Mouse (Mus musculus) thymus, postnatal 0 days (tissue): ENCODE measurements around the gene Psmd9. TPM values are rescaled to one million over a fixed set of nuclear protein-coding genes. Genes with fewer than 3 reads are reported as not detected.

Experiments
- DNase-seq: peaks from one replicate; pipeline ENCODE4 v3.0.0-alpha.2; 2015; ENCODE audit warnings: low spot score
- polyA plus RNA-seq: library from polyadenylated mRNA; unstranded; fragments of >200 nt; fragmentation: Nextera tagmentation; extraction: Ambion mirVana; gene quantifications from 2 replicates; pipeline ENCODE4 v1.2.1, GENCODE M21; 2015

Gene Psmd9
- polyA plus RNA-seq = 77.6 and 94.1 TPM in 2 replicates

DNA sequence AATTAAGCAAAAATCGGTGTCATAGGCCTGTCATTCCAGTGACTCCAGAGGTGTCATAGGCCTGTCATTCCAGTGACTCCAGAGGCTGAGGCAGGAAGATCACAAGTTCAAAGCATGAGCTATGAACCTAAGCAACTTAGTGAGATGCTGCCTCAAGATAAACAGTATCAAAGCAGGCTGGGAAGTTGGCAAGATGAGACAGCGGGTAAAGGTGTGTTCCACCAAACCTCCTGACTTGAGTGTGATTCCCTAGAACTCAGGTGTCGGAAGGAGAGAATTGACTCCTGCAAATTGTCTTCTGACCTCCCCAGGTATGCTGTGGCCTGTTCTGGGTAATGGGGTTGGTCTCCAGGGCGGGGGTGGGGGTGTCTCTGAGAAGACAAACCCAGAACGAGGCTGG is at the start of gene Psmd9:
Gene Psmd9 (plus strand): TSS at position 130 of the 400 bp plus-strand sequence.
- DNase-seq = no peak

- no peak for DNase-seq
Observed at GRCm38 (mm10) chr5:123120624-123121215, 48.5 kb upstream of the Psmd9 start.

- DNase-seq = peak; percentile 24
Observed at GRCm38 (mm10) chr5:123122181-123122580, 47.0 kb upstream of the Psmd9 start.

DNA sequence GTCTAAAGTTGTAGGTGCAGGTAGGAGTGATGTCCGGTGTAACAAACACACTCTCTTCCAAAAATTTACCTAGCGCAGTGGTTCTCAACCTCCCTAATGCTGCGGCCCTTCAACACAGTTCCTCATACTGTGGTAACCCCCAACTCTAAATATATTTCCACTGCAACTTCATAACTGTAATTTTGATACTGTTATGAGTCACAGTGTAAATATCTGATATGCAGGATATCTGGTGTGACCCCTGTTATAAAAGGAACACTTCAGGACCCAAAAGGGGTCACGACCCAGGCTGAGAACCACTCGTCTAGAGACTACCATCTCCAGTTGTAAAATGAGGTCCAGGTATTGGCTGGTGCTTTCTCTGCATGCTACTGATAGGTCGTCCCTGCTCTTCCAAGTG is 44.1 kb upstream of the Psmd9 start:
- no peak for DNase-seq

GRCm38 (mm10) chr5:123125638-123126406 is 43.4 kb upstream of the Psmd9 start:
- peak; percentile 65 for DNase-seq

- no peak for DNase-seq
Observed at GRCm38 (mm10) chr5:123127031-123127430, 42.2 kb upstream of the Psmd9 start.

- peak; percentile 89 for DNase-seq
Observed at GRCm38 (mm10) chr5:123128426-123129169, 40.6 kb upstream of the Psmd9 start.

GRCm38 (mm10) chr5:123129170-123129757 is 39.9 kb upstream of the Psmd9 start:
- no peak for DNase-seq

DNA sequence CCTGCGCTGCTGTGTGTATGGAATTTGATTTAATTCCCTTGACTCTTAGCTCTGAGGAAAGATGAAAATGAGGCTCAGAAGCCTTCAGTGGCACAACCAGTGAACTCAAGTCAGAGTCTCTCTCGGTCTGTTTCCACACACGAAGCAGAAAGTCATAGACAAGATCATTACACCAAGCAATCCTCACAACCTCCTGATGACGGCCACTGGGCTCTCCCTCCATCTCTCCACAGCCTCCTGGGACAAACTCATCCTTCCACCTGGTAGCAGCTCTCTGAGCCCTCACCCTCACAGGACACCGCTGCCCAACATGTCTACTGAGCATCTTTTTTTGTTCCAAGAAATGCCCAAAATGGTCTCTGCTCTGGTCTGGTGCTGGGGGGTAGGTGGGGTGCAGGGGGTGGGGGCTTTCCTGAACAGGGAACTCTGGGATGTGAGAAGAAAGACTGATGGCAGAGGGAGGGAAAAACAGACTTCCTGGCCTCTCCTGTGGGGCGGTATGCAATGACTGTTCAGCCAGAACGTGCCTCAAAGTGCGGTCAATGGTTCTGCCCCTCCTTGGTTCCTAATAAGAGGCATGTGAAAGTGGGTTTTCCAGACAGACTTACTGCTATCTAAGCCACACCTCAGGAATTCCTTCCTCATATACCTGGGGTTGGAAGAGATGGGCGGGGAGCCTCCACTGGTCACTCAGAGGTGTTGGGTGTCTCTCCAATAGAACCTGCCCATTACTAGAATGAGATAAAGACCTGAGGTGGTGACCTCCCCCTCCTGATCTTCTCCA is 39.0 kb upstream of the Psmd9 start:
- no peak for DNase-seq

DNA sequence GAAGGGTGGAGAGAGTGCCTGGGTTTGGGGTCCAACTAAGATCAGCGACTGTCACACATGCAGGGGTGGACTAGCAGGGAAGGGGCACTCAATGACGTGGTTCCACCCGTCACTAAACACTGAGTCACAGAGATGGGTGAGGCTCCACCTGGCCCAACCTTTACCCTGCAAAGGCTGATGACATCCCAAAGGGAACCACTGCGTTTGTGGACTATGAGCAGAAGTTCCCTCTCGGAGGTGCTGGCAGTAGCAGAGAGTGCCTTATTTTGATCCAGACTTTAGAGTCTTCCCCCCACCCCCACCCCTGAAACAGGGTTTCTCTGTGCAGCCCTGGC is 38.4 kb upstream of the Psmd9 start:
- no peak for DNase-seq

DNA sequence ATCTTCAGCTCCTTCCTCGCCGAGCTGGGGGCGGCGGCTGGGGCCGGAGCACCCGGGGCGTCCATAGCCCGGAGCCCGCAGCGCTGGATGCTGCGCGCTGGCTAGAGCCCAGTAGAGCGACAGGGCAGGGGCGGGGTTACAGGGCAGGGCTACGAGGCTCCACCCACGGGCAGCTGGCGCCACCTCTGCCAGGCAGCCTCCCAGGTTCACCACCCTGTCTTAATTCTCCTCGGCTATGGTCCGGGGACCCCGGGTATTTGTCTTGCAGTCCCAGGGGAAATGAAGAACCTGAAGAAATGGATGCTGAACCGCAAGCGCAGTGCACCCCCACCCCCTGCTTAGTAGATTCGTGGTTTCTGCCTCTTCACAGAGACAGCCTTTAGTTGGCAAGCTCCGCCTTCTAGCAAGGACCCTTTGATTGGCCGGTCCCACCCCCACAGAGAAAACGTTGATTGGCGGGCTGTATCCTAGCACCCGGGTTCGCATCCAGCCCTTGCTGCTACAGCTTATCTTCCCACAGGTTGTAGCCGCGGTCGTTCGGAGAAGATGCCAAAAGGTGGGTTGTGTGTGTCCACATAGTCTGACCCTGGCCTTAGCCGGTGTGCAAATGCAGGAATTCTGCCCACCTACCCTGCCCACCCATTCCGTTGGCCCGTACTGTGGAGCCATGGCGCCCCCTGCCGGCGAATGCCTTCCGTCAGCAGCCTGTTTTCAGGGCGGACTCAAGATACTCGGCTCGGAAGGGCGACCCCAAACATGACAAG is 36.7 kb upstream of the Psmd9 start, which contains the start of gene Rhof:
Gene Rhof (minus strand): TSS at position 385 of the 764 bp plus-strand sequence.
- DNase-seq = peak; percentile 93

- DNase-seq = peak; percentile 90
Observed at GRCm38 (mm10) chr5:123133083-123133783, 36.0 kb upstream of the Psmd9 start.

DNA sequence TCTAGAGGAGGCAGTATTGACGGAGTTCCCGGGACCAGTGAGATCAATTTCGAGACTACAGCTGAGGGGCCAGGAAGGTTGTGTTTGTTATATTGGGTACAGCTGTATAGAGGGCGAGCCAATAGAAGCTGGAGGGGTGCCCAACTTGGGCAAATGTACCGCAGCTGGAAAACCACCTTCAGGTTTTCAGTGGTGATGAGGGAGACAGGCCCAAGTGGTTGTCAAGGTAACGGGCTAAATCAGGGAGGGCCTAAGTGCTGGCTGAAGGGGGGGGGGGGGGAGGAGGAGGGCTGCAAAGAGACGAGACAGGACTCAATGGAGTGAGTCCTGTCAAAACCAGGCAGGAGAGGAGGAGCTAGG is 35.4 kb upstream of the Psmd9 start:
- no peak for DNase-seq

- no peak for DNase-seq
Observed at GRCm38 (mm10) chr5:123134186-123134874, 34.9 kb upstream of the Psmd9 start.

DNA sequence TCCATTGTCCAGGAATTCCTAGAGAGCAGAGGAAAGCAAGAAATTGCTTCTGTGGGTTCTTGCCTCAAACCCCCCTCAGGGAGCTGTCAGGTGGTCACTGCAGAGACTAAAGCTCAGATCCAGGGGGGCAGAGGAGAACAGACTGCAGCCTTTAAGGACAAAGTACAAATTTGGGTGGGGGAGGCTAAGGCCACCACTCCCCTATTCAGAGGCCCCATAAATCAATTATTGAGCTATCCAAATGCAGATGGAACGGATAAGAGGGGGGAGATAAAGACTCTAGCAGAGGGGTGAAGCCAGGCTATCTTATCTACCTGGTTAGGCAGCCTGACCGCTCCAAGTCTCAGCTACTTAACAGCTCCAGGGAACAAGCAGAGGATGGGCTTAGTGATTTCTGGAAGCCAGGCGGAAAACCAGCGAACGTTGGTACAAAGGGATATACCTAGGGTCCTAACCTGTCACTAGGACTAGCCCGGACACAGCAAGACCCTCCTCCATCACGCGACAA is 34.3 kb upstream of the Psmd9 start:
- no peak for DNase-seq

GRCm38 (mm10) chr5:123135471-123136360 is 33.5 kb upstream of the Psmd9 start:
- peak; percentile 44 for DNase-seq

- peak; percentile 55 for DNase-seq
Observed at GRCm38 (mm10) chr5:123136361-123137043, 32.7 kb upstream of the Psmd9 start.
